In the genomic region with DNA sequence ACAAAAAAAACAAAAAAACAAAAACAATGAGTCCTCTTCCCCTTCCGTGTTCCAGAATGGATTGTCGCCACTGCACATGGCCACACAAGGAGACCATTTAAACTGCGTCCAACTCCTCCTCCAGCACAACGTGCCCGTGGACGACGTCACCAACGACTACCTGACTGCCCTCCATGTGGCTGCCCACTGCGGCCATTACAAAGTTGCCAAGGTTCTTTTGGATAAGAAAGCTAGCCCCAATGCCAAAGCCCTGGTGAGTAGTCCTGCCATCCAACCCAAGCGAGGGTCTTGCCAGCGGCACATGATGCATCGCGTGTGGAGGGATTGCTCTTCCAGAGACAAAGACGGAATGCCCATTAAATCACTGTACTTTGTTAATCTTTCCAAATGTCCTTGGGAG, we compare ENCODE assay signal across 9 mouse cellular contexts.
DNase-seq lines count a peak whose midpoint lies in the region; ATAC-seq and TF ChIP-seq lines count a peak whose summit lies in the region.
"Had no signal": no experiment of that assay in that cellular context is flagged by ENCODE, and none has a peak within 500 bp of the region (broad histone marks: within the 10 kb centered on the region; RNA-seq: fewer than 3 reads in every experiment).

No protein-coding gene starts in this region.

- H3K4me1 ChIP-seq in testis, adult 2 months (ENCODE audit: control insufficient read depth, insufficient read depth, low read length) = no peaks in the 10 kb centered on the region
- H3K4me1 ChIP-seq: neural tube, embryonic 12.5 days had no signal

- H3K27ac ChIP-seq in gastrocnemius, adult 2 months = peak overlapping the region; percentile 87
- 0 out of 2 replicates have a peak overlapping the region, but pooled peaks have one; percentile 0 for H3K27ac ChIP-seq in testis, adult 2 months (ENCODE audit: control insufficient read depth, insufficient read depth, low read depth, low read length)
- H3K27ac ChIP-seq: neural tube, embryonic 12.5 days had no signal

- peak overlapping the region; percentile 15; the same call in 1 of the 2 replicates for H3K4me3 ChIP-seq in gastrocnemius, adult 2 months
- H3K4me3 ChIP-seq in testis, adult 2 months (ENCODE audit: control insufficient read depth, low read depth, low read length) = no peak overlapping the region
- H3K4me3 ChIP-seq: neural tube, embryonic 12.5 days had no signal

- intact Hi-C loops in gastrocnemius, adult 2 months (cut with DNase I) = loop anchor here (1.0 to 10.0 kb wide), 2 partner anchors 94 to 424 kb away; no protein-coding TSS in a partner anchor
- intact Hi-C loops in left cerebral cortex, postnatal 4 days (cut with DNase I) = loop anchor here (5.0 to 10.0 kb wide), 2 partner anchors 96 to 424 kb away; no protein-coding TSS in a partner anchor

- H3K36me3 ChIP-seq in testis, adult 2 months (ENCODE audit: control insufficient read depth, insufficient read depth, low read length) = no peaks in the 10 kb centered on the region

- no peak for TF ChIP-seq POLR2A in testis, adult 2 months (IDR thresholded peaks at IDR 0.05; ENCODE audit: control insufficient read depth, low read depth, low read length)

- H3K27me3 ChIP-seq in testis, adult 2 months (ENCODE audit: control insufficient read depth, insufficient read depth, low read length) = no peaks in the 10 kb centered on the region
- H3K27me3 ChIP-seq: neural tube, embryonic 12.5 days had no signal

- ATAC-seq in frontal cortex, adult (ENCODE audit: low TSS enrichment) = no peak

- peak; percentile 57 for DNase-seq in gastrocnemius, adult 2 months
- DNase-seq in gastrocnemius, postnatal 10 days = no peak
- DNase-seq in left cerebral cortex, postnatal 4 days = peak; percentile 36
- DNase-seq in left cerebral cortex, adult 9 months (ENCODE audit: low spot score in 2 of 2) = no peak
- DNase-seq in cerebellum, adult 11-12 months = peak; percentile 63
- no peak for DNase-seq in kidney, adult 9 months

- no peak for TF ChIP-seq CTCF in gastrocnemius, adult 2 months (IDR thresholded peaks at IDR 0.05)
- TF ChIP-seq CTCF in testis, adult 2 months (IDR thresholded peaks at IDR 0.05; ENCODE audit: control insufficient read depth, insufficient read depth, insufficient replicate concordance, low read depth, low read length) = no peak

Comparison
In these comparisons a context has a peak if more than half of its experiments do, and no peak if none do; other contexts are left out.
1. DNase-seq: peak in gastrocnemius, adult 2 months (single experiment), left cerebral cortex, postnatal 4 days (single experiment) and cerebellum, adult 11-12 months (single experiment); none in gastrocnemius, postnatal 10 days (single experiment), left cerebral cortex, adult 9 months (0 of 2) and kidney, adult 9 months (single experiment).